Mouse (Mus musculus) ES-E14 (cell line): ENCODE results near the gene Trp53. TPM values are rescaled to one million over a fixed set of nuclear protein-coding genes. Genes with fewer than 3 reads are reported as not detected.
A peak's percentile ranks its signal among the peaks of the same experiment; 100 is the strongest.

ENCODE experiments used
- DNase-seq: peaks from one replicate; pipeline ENCODE4 v3.0.0-alpha.2; 2013; ENCODE audit warnings: low read depth, low spot score
- H3K27ac ChIP-seq: 2 replicates; pipeline ENCODE4 v1.5.1; 2012; ENCODE audit warnings: low read depth, mild to moderate bottlenecking, low read length, moderate library complexity, mixed read lengths; ENCODE audit not compliant: poor library complexity, insufficient read depth, severe bottlenecking
- H3K36me3 ChIP-seq: 2 replicates; pipeline ENCODE4 v1.6.1; 2012; ENCODE audit warnings: mild to moderate bottlenecking, low read length, moderate library complexity, mixed read lengths; ENCODE audit not compliant: control insufficient read depth, poor library complexity, insufficient read depth, severe bottlenecking
- H3K4me1 ChIP-seq, 2 experiments: fragments of 150-350 bp in 1 of 2; sonication (generic) in 1 of 2; 2 replicates each; pipeline ENCODE4 v1.6.1; 2012; ENCODE audit warnings: low read length in 2 of 2, mild to moderate bottlenecking in 1 of 2, mixed read lengths in 1 of 2; ENCODE audit not compliant: control insufficient read depth in 2 of 2, insufficient read depth in 2 of 2, poor library complexity in 1 of 2
- H3K4me3 ChIP-seq, 2 experiments: fragments of 150-350 bp in 1 of 2; sonication (generic) in 1 of 2; 2 replicates each; pipeline ENCODE4 v1.5.1; 2012; ENCODE audit warnings: low read length in 2 of 2, low read depth in 1 of 2, mild to moderate bottlenecking in 1 of 2, mixed read lengths in 1 of 2; ENCODE audit not compliant: insufficient read depth in 1 of 2, poor library complexity in 1 of 2, severe bottlenecking in 1 of 2
- H3K9ac ChIP-seq: 2 replicates; pipeline ENCODE4 v1.6.1; 2012; ENCODE audit warnings: low read depth, mild to moderate bottlenecking, low read length, mixed read lengths; ENCODE audit not compliant: poor library complexity, insufficient read depth, severe bottlenecking
- H3K9me3 ChIP-seq: fragments of 150-350 bp; sonication (generic); 2 replicates; pipeline ENCODE4 v1.6.1; 2012; ENCODE audit warnings: low read depth, mild to moderate bottlenecking, low read length; ENCODE audit not compliant: control insufficient read depth, insufficient read depth
- CHD2 ChIP-seq: IDR thresholded peaks from 2 replicates; pipeline ENCODE4 v1.6.1; 2014; ENCODE audit warnings: mild to moderate bottlenecking, low read depth, low read length, inconsistent platforms
- HCFC1 ChIP-seq: IDR thresholded peaks from 2 replicates; pipeline ENCODE4 v1.6.1; 2012; ENCODE audit warnings: low read length, inconsistent platforms, borderline replicate concordance; ENCODE audit not compliant: insufficient read depth
- MAFK ChIP-seq: IDR thresholded peaks from 2 replicates; pipeline ENCODE4 v1.6.1; 2014; ENCODE audit warnings: mild to moderate bottlenecking, low read depth, low read length, inconsistent platforms; ENCODE audit not compliant: insufficient read depth
- ZC3H11A ChIP-seq: IDR thresholded peaks from 2 replicates; pipeline ENCODE4 v1.6.1; 2012; ENCODE audit warnings: low read depth, mild to moderate bottlenecking, inconsistent platforms, low read length, borderline replicate concordance
- ZNF384 ChIP-seq: IDR thresholded peaks from 2 replicates; pipeline ENCODE4 v1.6.1; 2012; ENCODE audit warnings: low read depth, low read length, inconsistent platforms
- in situ Hi-C, 2 experiments: fragments of 600-800 bp; cut with MboI; formaldehyde crosslinking; loops; one replicate each; pipeline ENCODE4 v1.15.1; 2025; ENCODE audit warnings: low sequenced_read_pairs in 2 of 2, inconsistent platforms in 1 of 2; ENCODE audit not compliant: unreplicated experiment in 2 of 2
- total RNA-seq: library from RNA; depleted of rRNA; stranded (reverse); fragments of 300-350 nt; gene quantifications from 2 replicates; pipeline ENCODE4 v1.2.3, GENCODE M21; 2012

Gene Trp53
- total RNA-seq, 1 experiment = 105 TPM

DNA sequence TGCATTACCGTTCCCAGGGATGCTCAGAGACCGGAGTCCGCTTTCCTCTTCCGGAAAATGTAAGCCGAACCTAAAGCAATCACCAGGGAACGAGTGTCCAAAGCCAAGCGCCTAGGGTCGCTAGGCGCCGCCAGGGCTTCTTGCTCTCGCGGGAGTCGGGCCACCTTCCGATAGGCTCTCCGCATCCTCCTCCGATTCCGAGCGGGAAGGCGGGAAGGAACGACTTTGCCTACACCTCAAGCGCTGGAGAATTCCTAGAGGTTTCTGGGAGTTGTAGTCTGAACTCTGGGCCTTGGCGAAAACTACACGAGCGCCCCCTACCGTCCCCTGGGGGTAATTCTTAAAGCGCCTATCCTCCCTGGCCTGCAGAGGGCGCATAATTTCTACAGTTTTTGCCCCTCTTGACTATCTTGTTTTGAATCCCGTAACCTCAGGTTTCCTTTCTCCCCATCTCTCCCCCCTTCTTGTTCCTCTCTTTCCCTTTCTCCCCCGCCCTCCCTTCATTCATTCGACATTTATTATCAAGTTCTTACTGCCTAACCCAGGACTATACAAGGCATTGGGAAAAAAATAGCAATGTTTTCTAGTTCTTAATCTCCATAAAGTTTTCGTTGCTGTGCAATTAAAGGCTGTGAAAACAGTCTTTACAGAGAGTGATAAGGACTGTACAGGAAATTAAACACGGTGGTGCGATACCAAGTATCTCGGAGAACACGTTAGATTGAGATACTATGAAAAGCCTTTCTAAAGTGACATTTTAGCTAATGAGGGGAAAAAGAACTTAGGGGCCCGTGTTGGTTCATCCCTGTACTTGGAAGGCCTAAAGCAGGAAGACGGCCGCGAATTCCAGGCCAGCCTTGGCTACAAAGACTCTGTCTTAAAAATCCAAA is 786 bp upstream of the Trp53 start:
- peak overlapping the region; percentile 88 for H3K9ac ChIP-seq
- H3K4me3 ChIP-seq = peak overlapping the region; percentile 90 to 97
- TF ChIP-seq HCFC1 = peak; percentile 98
- TF ChIP-seq ZNF384 = peak; percentile 71
- peak; percentile 96 for TF ChIP-seq CHD2
- no peak for TF ChIP-seq MAFK
- peaks cover 27% of the 10 kb centered on the region for H3K36me3 ChIP-seq
- H3K27ac ChIP-seq = peak overlapping the region; percentile 70
- DNase-seq = peak; percentile 98
- no peaks in the 10 kb centered on the region for H3K9me3 ChIP-seq
- peaks cover 6 to 17% of the 10 kb centered on the region in 2 experiments for H3K4me1 ChIP-seq
- in situ Hi-C loops = no loop called here

DNA sequence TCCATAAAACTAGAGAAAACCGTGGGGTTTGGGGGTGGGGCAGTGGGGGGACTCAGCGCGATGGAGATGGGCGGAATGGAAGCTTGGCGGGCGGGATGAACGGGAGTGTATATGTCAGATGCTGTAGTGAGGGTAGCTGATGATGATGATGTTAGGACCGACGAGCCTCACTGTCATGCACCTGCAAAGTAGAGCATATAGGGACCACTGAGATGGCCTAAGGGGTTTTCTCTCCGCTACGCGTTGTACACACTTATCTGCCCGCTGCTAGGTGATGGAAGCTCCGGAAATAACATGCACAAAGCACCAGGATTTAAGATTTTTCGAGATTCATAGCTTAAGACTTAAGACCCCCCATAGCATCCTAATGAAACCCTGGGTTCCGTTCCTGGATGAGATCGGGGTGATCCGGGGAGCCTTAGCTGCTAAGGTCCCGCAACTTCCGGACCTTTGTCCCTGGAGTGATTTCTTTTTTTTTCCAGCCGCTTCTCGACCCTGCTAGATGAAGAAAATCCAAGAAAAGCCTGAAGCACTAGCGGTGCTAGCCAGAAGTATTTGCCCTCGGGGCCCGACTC is 500 bp downstream of the Trp53 start:
- in situ Hi-C loops = no loop called here

DNA sequence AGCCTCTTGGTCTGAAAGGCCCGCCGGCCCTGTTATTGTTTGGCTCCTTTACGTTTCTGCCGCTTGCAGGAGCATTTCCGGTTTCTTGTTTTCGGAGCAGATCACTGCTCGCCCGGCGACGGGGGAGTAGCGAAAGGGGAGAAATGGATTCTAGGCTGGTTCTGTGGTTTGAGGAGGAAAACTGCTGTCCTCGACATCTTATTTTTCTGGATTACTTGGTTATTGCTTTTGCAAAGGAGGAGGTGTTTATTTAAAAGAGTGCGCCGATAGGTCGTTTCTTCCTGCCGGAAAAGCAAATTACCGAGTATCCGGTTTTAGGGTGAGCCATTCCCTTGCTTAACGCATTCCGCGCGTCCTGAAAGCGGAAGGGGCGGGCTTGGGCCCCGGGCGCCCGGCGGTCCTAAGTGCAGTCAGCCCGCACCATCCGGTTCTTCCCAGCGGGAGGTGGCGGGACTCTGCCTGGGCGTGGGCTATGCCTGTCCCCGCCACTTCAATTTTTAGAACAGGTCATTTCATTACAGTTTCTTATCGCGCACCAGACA is 1.1 kb downstream of the Trp53 start:
- no peaks in the 10 kb centered on the region for H3K9me3 ChIP-seq
- peak overlapping the region; percentile 90 to 97 for H3K4me3 ChIP-seq
- H3K9ac ChIP-seq = peak overlapping the region; percentile 98
- H3K27ac ChIP-seq = peak overlapping the region; percentile 99
- no peak for TF ChIP-seq ZNF384
- no peak for TF ChIP-seq ZC3H11A
- TF ChIP-seq CHD2 = no peak
- TF ChIP-seq HCFC1 = 0 out of 2 replicates have a peak, but pooled peaks have one; percentile 42
- TF ChIP-seq MAFK = no peak; the same call in 1 of the 2 replicates
- H3K4me1 ChIP-seq = peaks cover 9 to 25% of the 10 kb centered on the region in 2 experiments
- DNase-seq = peak; percentile 94
- in situ Hi-C loops = no loop called here
- peaks cover 15% of the 10 kb centered on the region for H3K36me3 ChIP-seq

More for the DNA sequence above, 500 bp downstream of the Trp53 start:
- Histone ChIP-seq H3K27ac (peak overlapping the region; percentile 99), H3K4me1 (peaks cover 9 to 20% of the 10 kb centered on the region in 2 experiments), H3K9ac (peak overlapping the region; percentile 98), H3K36me3 (peaks cover 18% of the 10 kb centered on the region), H3K9me3 (no peaks in the 10 kb centered on the region), H3K4me3 (peak overlapping the region; percentile 90 to 97)
- DNase-seq = no peak
- TF ChIP-seq ZNF384 = 0 out of 2 replicates have a peak, but pooled peaks have one; percentile 10
- no peak for TF ChIP-seq CHD2

DNA sequence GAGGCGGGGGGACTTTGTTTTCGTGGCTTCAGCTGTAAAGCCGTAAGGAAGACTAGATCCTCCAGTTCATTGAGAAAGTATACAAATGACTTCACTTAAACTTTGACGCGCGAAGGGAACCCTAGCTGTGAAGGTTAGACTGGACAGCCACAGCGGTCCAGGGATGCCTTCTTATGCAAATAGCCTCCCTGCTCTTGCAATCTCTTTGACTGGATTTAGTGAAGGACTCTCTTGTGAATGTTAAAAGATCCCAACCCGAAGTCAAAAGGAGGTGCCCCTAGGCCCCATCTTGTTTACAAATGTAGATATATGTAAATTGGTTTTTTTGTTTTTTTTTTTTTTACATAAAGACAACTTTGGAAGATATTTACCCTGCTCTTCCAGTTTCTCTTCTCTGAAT is 1.7 kb downstream of the Trp53 start:
- Histone ChIP-seq H3K4me3 (peak overlapping the region; percentile 90 to 97), H3K27ac (peak overlapping the region; percentile 99; the same call in 1 of the 2 replicates), H3K36me3 (peaks cover 15% of the 10 kb centered on the region), H3K4me1 (peaks cover 9 to 26% of the 10 kb centered on the region in 2 experiments), H3K9ac (peak overlapping the region; percentile 98; the same call in 1 of the 2 replicates), H3K9me3 (no peaks in the 10 kb centered on the region)
- TF ChIP-seq ZNF384 (peak; percentile 97), HCFC1 (no peak), ZC3H11A (no peak), CHD2 (0 out of 2 replicates have a peak, but pooled peaks have one; percentile 45), MAFK (no peak)
- DNase-seq = peak; percentile 68
- in situ Hi-C loops = no loop called here
